Mouse (Mus musculus): ENCODE results near the gene Mad2l1.

DNA sequence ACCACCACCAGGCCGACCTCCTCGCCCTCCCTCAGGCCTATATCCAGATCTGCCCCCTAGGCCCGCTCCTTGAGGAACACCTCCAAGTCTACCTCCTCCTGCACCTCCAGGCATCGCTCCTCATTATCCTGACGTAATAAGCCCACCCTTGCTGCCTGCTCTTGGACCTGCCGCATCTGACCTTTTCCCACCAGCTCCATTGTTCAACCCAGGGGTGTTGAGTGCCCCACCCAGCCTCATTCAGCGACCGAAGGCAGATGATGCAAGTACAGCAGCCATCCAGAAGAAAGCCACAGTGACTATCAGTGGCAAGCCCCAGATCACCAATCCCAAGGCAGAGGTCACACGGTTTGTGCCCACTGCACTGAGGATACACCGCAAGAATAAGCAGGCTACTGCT, 6.8 kb upstream of the Mad2l1 start:
- no peak for TF ChIP-seq POLR2A (IDR thresholded peaks at IDR 0.05; ENCODE audit: borderline replicate concordance, low read depth, low read length)
- no peak for TF ChIP-seq CTCF (IDR thresholded peaks at IDR 0.05; ENCODE audit: low read depth, low read length)
